Mouse (Mus musculus) spleen, adult 18-20 months (tissue): Measurements from ENCODE around the gene Gli2.

Experiments used
- DNase-seq, 2 experiments: peaks; one replicate each; pipeline ENCODE4 v3.0.0; 2022; ENCODE audit warnings: mixed read lengths in 2 of 2

The Gli2 gene

GRCm38 (mm10) chr1:118938206-118938605 is 115.2 kb downstream of the Gli2 start:
- DNase-seq: no peak

- no peak for DNase-seq
Measured at GRCm38 (mm10) chr1:118936108-118936507, 117.3 kb downstream of the Gli2 start.

GRCm38 (mm10) chr1:118935518-118935917 is 117.9 kb downstream of the Gli2 start:
- no peak for DNase-seq

GRCm38 (mm10) chr1:118932167-118932566 is 121.3 kb downstream of the Gli2 start:
- DNase-seq: no peak

- no peak for DNase-seq
Measured at GRCm38 (mm10) chr1:118927543-118928354, 125.7 kb downstream of the Gli2 start.

- no peak for DNase-seq
Measured at GRCm38 (mm10) chr1:118926556-118926955, 126.9 kb downstream of the Gli2 start.

- DNase-seq: no peak
Measured at GRCm38 (mm10) chr1:118922189-118922588, 131.2 kb downstream of the Gli2 start.

GRCm38 (mm10) chr1:118917520-118918220 is 135.7 kb downstream of the Gli2 start:
- DNase-seq: no peak

- DNase-seq: no peak
Measured at GRCm38 (mm10) chr1:118916477-118917075, 136.8 kb downstream of the Gli2 start.

GRCm38 (mm10) chr1:118913414-118914385 is 139.7 kb downstream of the Gli2 start:
- DNase-seq: no peak

- DNase-seq: no peak
Measured at GRCm38 (mm10) chr1:118912929-118913328, 140.5 kb downstream of the Gli2 start.

- no peak for DNase-seq
Measured at GRCm38 (mm10) chr1:118911427-118911727, 142.0 kb downstream of the Gli2 start.

GRCm38 (mm10) chr1:118910693-118911426 is 142.6 kb downstream of the Gli2 start:
- DNase-seq: no peak

- DNase-seq: no peak
Measured at GRCm38 (mm10) chr1:118909051-118909450, 144.4 kb downstream of the Gli2 start.

GRCm38 (mm10) chr1:118907574-118907973 is 145.8 kb downstream of the Gli2 start:
- no peak for DNase-seq

GRCm38 (mm10) chr1:118905319-118905718 is 148.1 kb downstream of the Gli2 start:
- no peak for DNase-seq

GRCm38 (mm10) chr1:118904909-118905308 is 148.5 kb downstream of the Gli2 start:
- DNase-seq: no peak

GRCm38 (mm10) chr1:118904431-118904830 is 149.0 kb downstream of the Gli2 start:
- DNase-seq: no peak

GRCm38 (mm10) chr1:118903742-118904141 is 149.7 kb downstream of the Gli2 start:
- no peak for DNase-seq

- DNase-seq: no peak
Measured at GRCm38 (mm10) chr1:118901868-118902586, 151.4 kb downstream of the Gli2 start.

- DNase-seq: no peak
Measured at GRCm38 (mm10) chr1:118898351-118898750, 155.1 kb downstream of the Gli2 start.
